Mouse (Mus musculus): Measurements from ENCODE around the gene Ifitm1. TPM values are rescaled to one million over a fixed set of nuclear protein-coding genes. Genes with fewer than 3 reads are reported as not detected.

Ifitm1 gene
- total and polyA plus RNA-seq, 3 experiments: 1.5 to 5.5 TPM; not detected in 1

GRCm38 (mm10) chr7:140991117-140991689, 24.2 kb downstream of the Ifitm1 start:
- Histone ChIP-seq H3K27me3 (ENCODE audit: insufficient read depth, low read length) (peaks cover 20% of the 10 kb centered on the region), H3K9me3 (replicated peaks) (no peaks in the 10 kb centered on the region), H3K4me1 (ENCODE audit: insufficient read depth, low read depth, low read length) (no peaks in the 10 kb centered on the region), H3K4me3 (ENCODE audit: low read depth, low read length) (no peak overlapping the region), H3K36me3 (replicated peaks) (no peaks in the 10 kb centered on the region)
- ATAC-seq (ENCODE audit: extremely low read depth, insufficient number of reproducible peaks, low FRiP score, poor library complexity, severe bottlenecking) (no peak), DNase-seq (ENCODE audit: low spot score) (no peak)
- TF ChIP-seq CTCF (IDR thresholded peaks at IDR 0.05; ENCODE audit: low read depth, low read length) (no peak), GATA2 (IDR thresholded peaks at IDR 0.05; ENCODE audit: borderline replicate concordance, low read depth, low read length) (no peak), POLR2AphosphoS5 (IDR thresholded peaks at IDR 0.05; ENCODE audit: insufficient replicate concordance, low read depth, low read length) (no peak), GATA1 (IDR thresholded peaks at IDR 0.05; ENCODE audit: borderline replicate concordance, low read length) (no peak), TAL1 (conservative IDR thresholded peaks at IDR 0.05; ENCODE audit: low read depth, low read length) (no peak)

GRCm38 (mm10) chr7:140997817-140998216, 30.8 kb downstream of the Ifitm1 start:
- Histone ChIP-seq H3K4me3 (ENCODE audit: low read depth, low read length) (no peak overlapping the region), H3K9me3 (replicated peaks) (no peaks in the 10 kb centered on the region), H3K4me1 (ENCODE audit: insufficient read depth, low read depth, low read length) (no peaks in the 10 kb centered on the region), H3K27me3 (ENCODE audit: insufficient read depth, low read length) (peaks cover 8% of the 10 kb centered on the region), H3K36me3 (replicated peaks) (no peaks in the 10 kb centered on the region)
- ATAC-seq (ENCODE audit: extremely low read depth, insufficient number of reproducible peaks, low FRiP score, poor library complexity, severe bottlenecking) (no peak), DNase-seq (ENCODE audit: low spot score) (no peak)
- TF ChIP-seq POLR2AphosphoS5 (IDR thresholded peaks at IDR 0.05; ENCODE audit: insufficient replicate concordance, low read depth, low read length) (no peak), GATA2 (IDR thresholded peaks at IDR 0.05; ENCODE audit: borderline replicate concordance, low read depth, low read length) (no peak), GATA1 (IDR thresholded peaks at IDR 0.05; ENCODE audit: borderline replicate concordance, low read length) (no peak), CTCF (IDR thresholded peaks at IDR 0.05; ENCODE audit: low read depth, low read length) (no peak)

DNA sequence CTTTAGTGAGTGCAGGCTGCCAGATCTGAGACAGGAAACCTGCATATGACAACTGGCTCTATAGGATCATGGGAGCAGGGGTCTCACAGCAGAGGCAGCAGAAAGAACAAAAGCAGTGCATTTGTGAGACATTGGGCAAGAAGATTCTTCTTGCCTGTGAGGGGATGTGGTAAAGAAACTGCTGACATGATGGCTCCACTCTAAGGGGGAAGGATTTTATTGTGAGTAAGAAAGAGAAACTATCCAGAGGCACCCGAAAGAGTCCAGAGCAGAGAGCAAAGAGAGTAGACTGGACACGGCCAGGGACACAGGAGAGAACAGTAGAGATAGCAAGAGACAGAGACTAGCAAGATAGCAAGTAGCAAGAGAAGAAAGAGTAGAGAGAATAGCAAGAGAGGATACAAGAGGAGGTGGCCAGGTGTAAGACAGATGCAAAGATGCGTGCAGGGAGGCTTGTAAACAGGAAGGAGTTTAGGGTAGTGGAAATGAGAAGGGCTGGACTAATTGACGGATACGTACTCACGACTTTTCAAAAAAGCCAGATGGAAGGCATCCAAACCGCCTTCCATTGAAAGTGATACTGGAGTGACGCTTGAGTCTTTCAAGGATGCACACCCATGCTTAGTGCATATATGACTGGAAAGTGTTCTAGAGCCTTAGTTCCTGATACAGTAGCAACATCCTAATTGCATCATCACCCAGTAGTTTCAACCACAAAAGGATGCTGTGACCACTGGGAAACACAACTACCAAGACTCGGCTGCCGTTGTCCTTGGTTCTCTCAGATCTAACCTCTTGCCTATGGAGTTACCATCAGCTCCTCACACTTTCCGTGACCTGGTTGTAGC, 32.1 kb downstream of the Ifitm1 start:
- no peak overlapping the region for H3K4me3 ChIP-seq (ENCODE audit: low read depth, low read length)
- H3K4me1 ChIP-seq (ENCODE audit: insufficient read depth, low read depth, low read length): no peaks in the 10 kb centered on the region
- H3K9me3 ChIP-seq (replicated peaks): no peaks in the 10 kb centered on the region
- TF ChIP-seq GATA2 (IDR thresholded peaks at IDR 0.05; ENCODE audit: borderline replicate concordance, low read depth, low read length): no peak
- no peak for TF ChIP-seq TAL1 (conservative IDR thresholded peaks at IDR 0.05; ENCODE audit: low read depth, low read length)
- no peak for TF ChIP-seq GATA1 (IDR thresholded peaks at IDR 0.05; ENCODE audit: borderline replicate concordance, low read length)
- TF ChIP-seq POLR2AphosphoS5 (IDR thresholded peaks at IDR 0.05; ENCODE audit: insufficient replicate concordance, low read depth, low read length): no peak
- no peak for TF ChIP-seq CTCF (IDR thresholded peaks at IDR 0.05; ENCODE audit: low read depth, low read length)
- ATAC-seq (ENCODE audit: extremely low read depth, insufficient number of reproducible peaks, low FRiP score, poor library complexity, severe bottlenecking) (no peak), DNase-seq (ENCODE audit: low spot score) (no peak)
- H3K27me3 ChIP-seq (ENCODE audit: insufficient read depth, low read length): peaks cover 8% of the 10 kb centered on the region
- no peaks in the 10 kb centered on the region for H3K36me3 ChIP-seq (replicated peaks)

DNA sequence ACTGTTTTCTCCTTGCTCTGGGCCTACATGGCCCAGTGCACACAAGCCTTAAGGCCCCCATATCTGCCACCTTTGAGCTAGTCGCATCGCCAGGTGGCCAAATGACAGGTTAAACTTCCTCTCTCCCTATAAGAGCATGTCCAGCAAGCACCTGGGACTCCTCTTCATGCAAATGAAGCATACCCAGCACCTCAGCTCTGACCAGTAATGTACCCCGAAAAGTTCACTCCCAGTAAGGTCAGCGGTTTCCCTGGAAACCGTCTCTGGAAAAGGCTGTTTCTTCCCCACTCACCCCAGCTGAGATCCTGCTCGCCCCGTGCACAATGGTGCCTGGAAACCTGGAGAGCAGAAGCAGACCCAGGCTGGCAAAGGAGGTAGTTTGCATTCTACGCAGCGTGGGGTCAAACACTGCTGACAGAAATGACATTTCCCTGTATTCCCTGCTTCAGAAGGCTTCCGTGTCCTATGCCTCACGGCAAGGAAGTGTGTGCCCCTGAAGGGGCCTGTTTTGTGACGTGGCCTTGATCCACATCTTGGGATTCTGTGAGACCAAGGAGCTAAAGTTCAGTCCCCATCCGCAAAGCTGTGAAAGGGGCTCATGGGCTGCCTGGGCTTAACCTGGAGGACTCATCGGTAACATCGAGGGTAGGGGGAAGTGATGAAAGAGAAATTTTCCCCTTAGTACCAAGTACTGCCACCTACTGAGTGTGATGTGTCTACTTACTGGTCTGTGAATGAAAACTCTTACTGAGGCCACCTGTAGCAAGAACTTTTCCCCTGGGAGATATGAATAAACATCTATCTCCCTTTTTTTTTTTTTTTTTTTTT, 34.1 kb downstream of the Ifitm1 start:
- no peaks in the 10 kb centered on the region for H3K36me3 ChIP-seq (replicated peaks)
- no peak for TF ChIP-seq GATA2 (IDR thresholded peaks at IDR 0.05; ENCODE audit: borderline replicate concordance, low read depth, low read length)
- DNase-seq (ENCODE audit: low spot score) (no peak), ATAC-seq (ENCODE audit: extremely low read depth, insufficient number of reproducible peaks, low FRiP score, poor library complexity, severe bottlenecking) (no peak)
- H3K27me3 ChIP-seq (ENCODE audit: insufficient read depth, low read length): peaks cover 8% of the 10 kb centered on the region
- no peak overlapping the region for H3K4me3 ChIP-seq (ENCODE audit: low read depth, low read length)
- H3K9me3 ChIP-seq (replicated peaks): no peaks in the 10 kb centered on the region
- H3K4me1 ChIP-seq (ENCODE audit: insufficient read depth, low read depth, low read length): no peaks in the 10 kb centered on the region

GRCm38 (mm10) chr7:141003248-141004010, 36.4 kb downstream of the Ifitm1 start:
- TF ChIP-seq GATA1 (IDR thresholded peaks at IDR 0.05; ENCODE audit: borderline replicate concordance, low read length) (no peak), GATA2 (IDR thresholded peaks at IDR 0.05; ENCODE audit: borderline replicate concordance, low read depth, low read length) (no peak), TAL1 (conservative IDR thresholded peaks at IDR 0.05; ENCODE audit: low read depth, low read length) (no peak)
- no peak overlapping the region for H3K4me3 ChIP-seq (ENCODE audit: low read depth, low read length)
- no peaks in the 10 kb centered on the region for H3K4me1 ChIP-seq (ENCODE audit: insufficient read depth, low read depth, low read length)
- H3K9me3 ChIP-seq (replicated peaks): no peaks in the 10 kb centered on the region
- H3K27me3 ChIP-seq (ENCODE audit: insufficient read depth, low read length): peaks cover 14% of the 10 kb centered on the region
- ATAC-seq (ENCODE audit: extremely low read depth, insufficient number of reproducible peaks, low FRiP score, poor library complexity, severe bottlenecking) (no peak), DNase-seq (ENCODE audit: low spot score) (no peak)
- no peaks in the 10 kb centered on the region for H3K36me3 ChIP-seq (replicated peaks)

DNA sequence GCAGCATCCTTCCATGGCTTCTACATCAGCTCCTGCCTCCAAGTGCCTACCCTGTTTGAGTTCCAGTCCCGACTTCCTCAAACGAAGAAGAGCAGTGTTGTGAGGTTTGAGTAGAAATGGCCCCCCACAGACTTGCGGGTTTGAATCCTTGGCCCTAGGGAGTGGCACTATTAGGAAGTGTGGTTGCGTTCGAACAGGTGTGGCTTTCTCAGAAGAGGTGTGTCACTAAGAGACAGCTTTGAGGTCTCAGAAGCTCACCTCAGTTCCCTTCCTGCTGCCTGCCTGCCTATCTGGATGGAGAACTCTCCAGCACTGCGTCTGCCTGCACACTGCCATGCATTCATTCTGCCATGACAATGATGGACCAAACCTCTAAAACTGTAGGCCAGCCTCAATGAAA, 39.4 kb downstream of the Ifitm1 start:
- H3K9me3 ChIP-seq (replicated peaks): no peaks in the 10 kb centered on the region
- H3K36me3 ChIP-seq (replicated peaks): no peaks in the 10 kb centered on the region
- ATAC-seq (ENCODE audit: extremely low read depth, insufficient number of reproducible peaks, low FRiP score, poor library complexity, severe bottlenecking): no peak
- no peak overlapping the region for H3K4me3 ChIP-seq (ENCODE audit: low read depth, low read length)
- H3K27me3 ChIP-seq (ENCODE audit: insufficient read depth, low read length): peaks cover 16% of the 10 kb centered on the region
- H3K4me1 ChIP-seq (ENCODE audit: insufficient read depth, low read depth, low read length): no peaks in the 10 kb centered on the region
- DNase-seq (ENCODE audit: low spot score): no peak
- TF ChIP-seq GATA1 (IDR thresholded peaks at IDR 0.05; ENCODE audit: borderline replicate concordance, low read length): no peak
- no peak for TF ChIP-seq TAL1 (conservative IDR thresholded peaks at IDR 0.05; ENCODE audit: low read depth, low read length)
- TF ChIP-seq GATA2 (IDR thresholded peaks at IDR 0.05; ENCODE audit: borderline replicate concordance, low read depth, low read length): no peak
- TF ChIP-seq CTCF (IDR thresholded peaks at IDR 0.05; ENCODE audit: low read depth, low read length): no peak
- no peak for TF ChIP-seq POLR2AphosphoS5 (IDR thresholded peaks at IDR 0.05; ENCODE audit: insufficient replicate concordance, low read depth, low read length)
